Mouse (Mus musculus): Measurements from ENCODE around the gene Tmed8. TPM values are rescaled to one million over a fixed set of nuclear protein-coding genes. Genes with fewer than 3 reads are reported as not detected.

The Tmed8 gene
- total RNA-seq, 2 experiments from 2014 or later: 4.4 to 6.6 TPM

DNA sequence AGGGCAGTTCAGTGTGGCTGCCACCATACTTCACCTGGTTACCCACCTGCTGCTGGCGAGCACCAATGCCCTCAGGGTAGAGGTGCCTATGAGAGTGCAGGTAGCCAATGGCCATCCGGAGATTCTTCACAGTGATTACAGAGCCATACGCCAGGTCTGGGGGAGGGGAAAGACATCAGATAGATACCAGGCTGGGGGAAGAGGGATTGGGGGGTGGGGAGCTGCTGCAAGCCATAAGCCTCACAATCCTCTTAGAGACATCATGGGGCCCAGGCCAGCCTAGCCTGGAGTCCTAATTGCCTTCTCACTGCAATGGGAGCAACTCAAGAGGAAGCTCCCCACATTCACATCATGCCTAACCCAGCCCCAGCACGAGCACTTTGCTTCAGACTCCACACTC lies 73.0 kb downstream of the Tmed8 start:
- no peak for DNase-seq (ENCODE audit: low spot score)
- intact Hi-C loops (cut with DNase I): no loop called here

DNA sequence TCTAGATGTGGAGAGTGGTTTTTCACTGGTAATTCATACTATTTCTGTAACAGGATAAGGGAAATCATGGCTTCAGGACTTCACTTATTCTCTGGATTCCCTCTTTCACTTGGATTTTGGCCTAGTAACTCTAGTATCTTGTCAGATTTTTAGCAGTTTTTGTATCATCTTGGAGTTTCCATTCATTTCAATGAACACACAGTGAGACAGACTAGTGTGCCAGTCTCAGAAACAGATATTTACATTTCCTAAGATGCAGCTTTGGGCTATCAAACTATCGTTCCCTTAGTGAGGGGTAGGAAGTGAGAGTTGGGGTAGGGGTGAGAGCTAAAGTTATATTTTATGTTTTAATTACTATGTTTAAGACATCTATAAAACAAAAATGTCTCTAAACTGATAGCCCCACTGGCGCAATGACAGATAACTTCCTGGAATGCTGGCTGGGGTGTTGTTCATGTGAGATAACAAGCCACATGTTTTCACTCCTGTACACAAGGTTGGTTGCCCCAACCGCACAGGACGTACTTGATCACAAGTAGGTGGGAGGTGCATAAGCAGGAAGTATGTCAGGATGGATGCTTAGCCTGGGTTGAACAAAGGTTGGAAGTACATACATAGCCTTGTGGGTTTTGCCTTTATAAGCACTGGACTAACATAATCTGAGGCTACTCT lies 78.2 kb downstream of the Tmed8 start:
- intact Hi-C loops (cut with DNase I): no loop called here
- no peak for DNase-seq (ENCODE audit: low spot score)

Other genes starting within 250 kb of the Tmed8 start
- gene Zdhhc22, start 210.0 kb downstream of the Tmed8 start, total RNA-seq (2021): not detected
- under 1 TPM; 0.13 to 0.14 TPM for gene Tmem63c, start 179.1 kb downstream of the Tmed8 start, total RNA-seq (2021)
- gene Ngb, start 97.9 kb downstream of the Tmed8 start, total RNA-seq (2021): not detected
- 10 to 100 TPM; 46.4 to 47.0 TPM for gene Gstz1, start 53.3 kb downstream of the Tmed8 start, total RNA-seq (2021)
- 10 to 100 TPM in 1 of 2 experiments, 1 to 10 TPM in 1; 9.5 to 11.9 TPM for gene Pomt2, start 52.5 kb downstream of the Tmed8 start, total RNA-seq (2021)
- gene Samd15, start 731 bp downstream of the Tmed8 start, total RNA-seq (2021): under 1 TPM; 0.21 to 0.34 TPM
- under 1 TPM; 0.20 to 0.49 TPM for gene Noxred1, start 38.3 kb upstream of the Tmed8 start, total RNA-seq (2021)
- gene Vipas39, start 65.8 kb upstream of the Tmed8 start, total RNA-seq (2021): 10 to 100 TPM; 21.7 to 23.1 TPM
- gene Ahsa1, start 66.0 kb upstream of the Tmed8 start, total RNA-seq (2021): 100 to 1,000 TPM; 126 to 158 TPM
- gene Ism2, start 99.3 kb upstream of the Tmed8 start, total RNA-seq (2021): not detected
- gene Sptlc2, start 187.9 kb upstream of the Tmed8 start, total RNA-seq (2021): 10 to 100 TPM; 25.0 to 26.8 TPM
- 100 to 1,000 TPM; 169 to 172 TPM for gene Slirp, start 243.4 kb upstream of the Tmed8 start, total RNA-seq (2021)
- gene Alkbh1, start 243.6 kb upstream of the Tmed8 start, total RNA-seq (2021): 10 to 100 TPM in 1 of 2 experiments, 1 to 10 TPM in 1; 9.5 to 13.1 TPM

Data from heart, postnatal 25 days (tissue).